Mouse (Mus musculus) kidney, embryonic 14.5 days (tissue): Measurements from ENCODE around the gene Gpx8. TPM values are rescaled to one million over a fixed set of nuclear protein-coding genes. Genes with fewer than 3 reads are reported as not detected.
A peak's percentile ranks its signal among the peaks of the same experiment; 100 is the strongest.

ENCODE experiments used
- microRNA counts: library from miRNA; unstranded; fragments of <30 nt; microRNA quantifications from one replicate; lab custom pipeline; 2017
- microRNA-seq: library from miRNA; unstranded; fragments of <30 nt; microRNA quantifications from one replicate; pipeline ENCODE4, GENCODE M21; 2016
- polyA plus RNA-seq: library from polyadenylated mRNA; unstranded; fragments of >200 nt; fragmentation: Nextera tagmentation; extraction: Ambion mirVana; gene quantifications from 2 replicates; pipeline ENCODE4 v1.2.1, GENCODE M21; 2014

Gpx8 gene
- polyA plus RNA-seq, 1 experiment from 2014 or later = 142 TPM

MicroRNAs encoded within 50 kb of the gene (microRNA counts, 519-probe panel; counts per million panel counts)
- microRNA mmu-miR-449a (lab: Ali Mortazavi, UCI) = not detected
- microRNA mmu-miR-449b (lab: Ali Mortazavi, UCI) = not detected
- microRNA mmu-miR-449c (lab: Ali Mortazavi, UCI) = not detected

Small RNA genes within 50 kb of the gene (microRNA-seq; reads per million reads assigned to microRNA genes)
- gene Mir449a (22.1 reads per million, percentile 35 among the genes with 10 or more reads in this experiment), gene Mir449b (not detected), gene Mir449c (not detected)

Other genes with a start within 250 kb of the Gpx8 start
- 61.9 and 63.6 TPM in 2 replicates for gene Plpp1, start 245.6 kb downstream of the Gpx8 start, polyA plus RNA-seq
- gene Mtrex, start 119.0 kb downstream of the Gpx8 start, polyA plus RNA-seq = 60.5 and 86.4 TPM in 2 replicates
- 14.7 and 24.8 TPM in 2 replicates for gene Dhx29, start 119.0 kb downstream of the Gpx8 start, polyA plus RNA-seq
- 0.17 and 0.55 TPM in 2 replicates for gene Ccno, start 58.6 kb downstream of the Gpx8 start, polyA plus RNA-seq
- gene Mcidas, start 52.6 kb downstream of the Gpx8 start, polyA plus RNA-seq = not detected in 2 replicates
- gene Cdc20b, start 11.3 kb downstream of the Gpx8 start, polyA plus RNA-seq = not detected in 2 replicates
- gene Gzma, start 54.6 kb upstream of the Gpx8 start, polyA plus RNA-seq = not detected in 2 replicates
- 3.9 and 5.9 TPM in 2 replicates for gene Esm1, start 163.2 kb upstream of the Gpx8 start, polyA plus RNA-seq
- not detected in 2 replicates for gene Gzmk, start 179.5 kb upstream of the Gpx8 start, polyA plus RNA-seq
- gene BC067074, start 246.7 kb upstream of the Gpx8 start, polyA plus RNA-seq = 3.4 and 6.1 TPM in 2 replicates